Mouse (Mus musculus) right cerebral cortex, postnatal 14 days (tissue): Measurements from ENCODE around the gene Eepd1.
A peak's percentile ranks its signal among the peaks of the same experiment; 100 is the strongest.
"Not testable (repeated sequence)": the region's sequence is repeated elsewhere in the genome, so short reads cannot be mapped to it uniquely, and the experiment has no call there.

Source experiments
- DNase-seq: peaks from one replicate; pipeline ENCODE4 v3.0.0; 2022

The Eepd1 gene

DNA sequence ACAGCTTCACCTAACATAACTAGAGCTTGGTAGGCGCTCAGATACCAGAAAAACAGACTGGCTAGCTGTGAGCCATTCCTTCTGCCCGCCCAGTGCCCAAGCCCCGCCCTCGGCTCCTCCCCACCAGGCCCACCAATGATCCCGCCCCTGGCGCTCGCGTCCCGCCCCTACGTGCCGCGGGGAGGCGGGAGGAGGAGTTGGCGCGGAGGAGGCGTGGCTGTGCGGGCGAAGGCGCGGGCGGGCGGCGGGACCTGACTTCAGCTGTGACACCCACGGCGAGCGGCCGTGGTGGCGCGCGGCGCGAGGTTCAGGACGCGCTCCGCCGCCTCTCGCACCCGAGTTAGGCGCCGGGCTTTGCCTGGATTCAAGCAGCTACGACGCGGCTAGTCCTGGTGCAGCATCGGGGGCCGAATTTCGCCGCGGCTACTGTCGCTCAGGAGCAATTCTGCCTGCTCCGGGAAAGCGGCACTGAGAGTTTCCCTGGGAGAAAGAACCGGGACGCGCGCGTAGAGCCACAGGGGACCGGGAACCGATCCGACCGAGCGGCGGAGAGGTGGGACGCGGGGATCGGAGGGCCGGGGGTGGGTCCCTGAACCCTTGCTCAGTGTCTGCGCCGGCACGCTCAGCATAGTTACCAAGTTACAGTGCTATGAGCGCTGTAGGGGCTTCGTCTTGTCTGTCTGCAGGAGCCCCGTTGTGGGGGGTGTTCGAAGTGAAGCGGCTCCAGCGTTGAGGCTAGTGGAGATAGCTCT, at the start of gene Eepd1:
TSS of gene Eepd1 (plus strand) at position 204 of the 752 bp plus-strand sequence.
- peak; percentile 94 for DNase-seq

DNA sequence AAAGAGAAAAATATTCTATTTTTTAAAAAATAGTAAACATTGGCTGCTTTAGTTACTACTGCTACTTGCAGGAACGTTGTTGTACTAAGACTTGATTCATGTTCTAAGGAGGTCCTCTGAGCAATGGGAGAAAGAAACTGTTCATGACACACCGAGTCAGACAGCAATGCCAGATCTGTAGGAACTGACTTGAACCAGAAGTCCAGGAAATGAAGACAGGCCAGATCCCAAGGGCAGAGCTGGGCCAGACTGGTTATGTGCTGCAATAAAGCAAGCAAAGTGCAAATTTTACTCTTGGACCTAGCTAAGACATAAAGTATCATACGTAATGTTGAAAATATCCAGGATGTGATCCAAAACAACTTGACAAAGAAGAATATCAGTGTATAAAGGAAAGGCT, 42.5 kb upstream of the Eepd1 start:
- DNase-seq, result no peak

DNA sequence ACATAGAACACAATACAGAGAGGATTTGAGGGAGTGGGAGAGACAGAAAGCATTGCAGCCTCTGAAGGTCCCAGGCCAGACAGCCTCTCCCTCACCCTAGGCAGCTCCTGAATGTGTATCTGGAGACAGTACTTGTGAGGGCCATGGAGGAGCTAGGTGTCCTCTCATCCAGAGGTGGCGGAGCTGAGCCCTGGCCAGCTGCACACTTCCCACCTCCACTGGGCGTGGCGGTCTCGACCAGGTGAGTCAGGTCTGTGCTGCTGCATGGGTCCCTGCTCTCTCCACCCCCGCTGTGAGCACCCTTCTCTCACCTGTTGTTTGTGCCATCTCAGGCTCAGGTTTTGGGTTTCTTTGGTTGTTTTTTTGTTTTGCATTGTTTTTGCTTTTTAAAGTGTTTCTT, 41.3 kb upstream of the Eepd1 start:
- DNase-seq, result not testable (repeated sequence)

- DNase-seq, result no peak
Observed at GRCm38 (mm10) chr9:25442041-25442440, 39.3 kb upstream of the Eepd1 start.

- DNase-seq, result no peak
Observed at GRCm38 (mm10) chr9:25443029-25443428, 38.3 kb upstream of the Eepd1 start.

- no peak for DNase-seq
Observed at GRCm38 (mm10) chr9:25443546-25443945, 37.8 kb upstream of the Eepd1 start.

- DNase-seq, result no peak
Observed at GRCm38 (mm10) chr9:25450394-25450793, 31.0 kb upstream of the Eepd1 start.

DNA sequence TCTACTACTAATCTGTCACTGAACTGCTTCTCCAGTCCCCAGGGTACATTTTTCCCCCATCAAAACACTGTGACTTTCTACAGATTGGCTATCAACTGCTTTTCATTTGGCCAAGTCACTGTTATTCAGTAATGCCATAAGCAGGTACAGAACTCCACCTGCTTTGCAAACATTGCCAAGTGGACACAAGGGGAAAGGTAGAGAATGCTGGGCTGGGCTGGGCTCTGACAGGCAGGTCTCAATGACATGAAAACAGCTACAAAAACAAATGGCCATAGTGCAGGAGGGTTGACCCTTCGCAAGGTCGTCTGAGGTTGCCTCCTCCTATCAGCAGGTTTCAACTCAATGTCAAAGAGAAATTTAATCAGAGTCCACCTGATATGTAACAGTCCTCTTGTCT, 26.3 kb upstream of the Eepd1 start:
- DNase-seq, result no peak

GRCm38 (mm10) chr9:25460835-25461555, 20.4 kb upstream of the Eepd1 start:
- no peak for DNase-seq

GRCm38 (mm10) chr9:25464305-25464704, 17.0 kb upstream of the Eepd1 start:
- no peak for DNase-seq

- DNase-seq, result no peak
Observed at GRCm38 (mm10) chr9:25479392-25480020, 1.8 kb upstream of the Eepd1 start.

GRCm38 (mm10) chr9:25480676-25481075, 671 bp upstream of the Eepd1 start:
- no peak for DNase-seq

DNA sequence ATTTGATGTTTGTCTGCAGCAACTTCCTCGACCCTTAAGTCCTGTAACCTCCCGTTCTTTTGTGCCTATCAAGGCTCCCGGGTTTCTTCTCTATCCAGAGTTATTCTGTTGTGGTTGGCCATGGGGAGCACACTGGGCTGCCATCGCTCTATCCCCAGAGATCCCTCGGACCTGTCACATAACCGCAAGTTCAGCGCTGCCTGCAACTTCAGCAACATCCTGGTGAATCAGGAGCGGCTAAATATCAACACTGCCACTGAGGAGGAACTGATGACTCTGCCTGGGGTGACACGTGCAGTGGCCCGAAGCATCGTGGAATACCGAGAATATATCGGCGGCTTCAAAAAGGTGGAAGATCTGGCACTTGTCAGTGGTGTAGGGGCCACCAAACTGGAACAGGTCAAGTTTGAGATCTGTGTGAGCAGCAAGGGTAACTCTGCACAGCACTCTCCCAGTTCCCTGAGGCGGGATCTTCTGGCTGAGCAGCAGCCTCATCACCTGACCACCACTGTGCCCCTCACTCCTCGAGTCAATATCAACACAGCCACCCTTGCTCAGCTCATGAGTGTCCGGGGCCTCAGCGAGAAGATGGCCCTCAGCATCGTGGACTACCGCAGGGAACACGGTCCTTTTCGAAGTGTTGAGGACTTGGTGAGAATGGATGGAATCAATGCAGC, 1.1 kb downstream of the Eepd1 start:
- DNase-seq, result no peak

- no peak for DNase-seq
Observed at GRCm38 (mm10) chr9:25482999-25483347, 1.6 kb downstream of the Eepd1 start.

- DNase-seq, result no peak
Observed at GRCm38 (mm10) chr9:25483931-25484618, 2.7 kb downstream of the Eepd1 start.

DNA sequence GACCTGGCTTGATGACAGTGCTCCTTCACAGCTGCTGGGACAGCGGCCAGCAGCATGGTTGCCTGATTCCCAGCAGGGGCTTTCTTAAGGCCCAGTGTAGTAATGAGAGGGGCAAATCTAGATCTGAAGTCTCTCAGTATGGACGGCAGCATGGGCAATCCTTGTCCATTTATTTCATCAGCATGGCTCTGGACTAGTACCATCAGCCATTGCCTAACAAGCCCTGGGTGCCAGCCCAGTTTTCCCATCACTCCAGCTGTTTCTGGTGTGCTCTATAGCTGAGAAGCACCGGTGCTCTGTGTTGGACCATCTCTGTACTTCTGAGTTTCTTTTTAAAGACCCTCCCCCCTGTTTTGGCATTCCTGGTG, 3.3 kb downstream of the Eepd1 start:
- DNase-seq, result no peak

DNA sequence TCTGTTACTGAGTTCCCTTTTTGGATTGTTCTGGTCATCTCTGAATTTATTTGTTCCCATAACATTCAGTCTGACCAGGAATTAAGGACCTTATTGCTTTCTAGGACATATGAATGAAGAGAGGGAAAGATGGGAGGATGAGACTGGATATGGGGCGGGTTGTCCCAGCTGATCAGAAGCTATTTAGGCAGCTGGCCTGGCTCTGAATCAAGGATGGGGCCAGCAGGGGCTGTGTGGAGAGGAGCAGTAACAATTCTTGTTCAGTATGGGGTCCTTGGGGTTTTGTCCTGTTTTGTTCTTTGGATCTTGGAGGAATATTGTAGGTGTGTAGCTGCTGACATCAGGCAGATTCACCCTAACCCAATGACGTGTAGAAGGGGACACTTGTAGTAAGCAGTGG, 3.7 kb downstream of the Eepd1 start:
- DNase-seq, result no peak

DNA sequence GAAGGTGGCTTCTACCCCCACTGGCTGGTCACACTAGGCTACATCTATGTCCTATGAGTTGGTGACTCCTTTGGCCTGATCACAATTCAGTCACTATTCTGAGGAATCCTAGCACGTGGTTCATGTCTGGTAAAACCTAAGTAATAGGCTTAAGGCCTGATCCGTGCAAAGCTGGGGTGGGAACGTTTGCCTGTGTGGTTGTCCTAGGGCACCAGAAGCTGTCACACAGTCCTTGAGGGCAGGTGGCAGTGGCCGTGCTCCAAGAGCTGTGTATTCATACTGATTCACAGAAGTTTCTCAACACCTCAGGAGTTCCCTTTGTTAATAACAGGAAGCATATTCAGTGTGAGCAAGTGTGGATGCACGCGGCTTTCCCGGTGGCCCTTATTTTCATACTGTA, 4.1 kb downstream of the Eepd1 start:
- no peak for DNase-seq

- no peak for DNase-seq
Observed at GRCm38 (mm10) chr9:25486246-25486807, 5.0 kb downstream of the Eepd1 start.

DNA sequence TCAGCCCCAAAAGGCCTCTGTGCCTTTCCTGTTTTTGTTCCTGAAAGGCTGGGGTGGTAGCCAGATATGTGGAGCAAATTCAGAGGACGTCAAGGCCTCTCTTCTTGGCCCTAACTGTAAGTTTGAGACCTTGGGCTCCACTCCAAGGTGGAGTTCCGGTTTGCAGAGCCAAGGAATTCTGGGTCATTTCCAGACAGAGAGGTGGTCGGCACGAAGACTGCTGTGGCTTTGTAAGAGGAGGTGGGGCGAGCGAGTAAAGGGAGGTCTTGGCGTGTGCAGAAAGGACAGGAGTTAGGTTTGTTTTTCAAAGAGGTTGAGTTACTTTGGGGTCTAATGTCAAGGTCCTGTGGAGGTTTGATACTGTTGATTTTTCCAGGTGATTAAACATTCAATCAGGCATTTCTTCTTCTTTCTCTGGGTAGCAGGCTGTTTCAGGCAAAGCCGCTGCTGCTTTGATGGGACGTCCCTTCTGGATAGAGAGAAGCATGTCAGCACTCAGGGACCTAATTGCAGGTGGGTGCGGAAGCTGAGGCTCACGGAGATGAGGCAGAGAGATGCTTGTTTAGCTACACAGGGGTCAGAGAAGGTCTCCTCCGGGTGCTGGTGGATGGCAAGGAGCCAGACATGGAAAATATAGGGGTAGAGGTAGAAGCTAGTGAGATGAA, 6.2 kb downstream of the Eepd1 start:
- DNase-seq, result no peak

- no peak for DNase-seq
Observed at GRCm38 (mm10) chr9:25488581-25488980, 7.2 kb downstream of the Eepd1 start.
